Mouse (Mus musculus) layer of hippocampus, adult 8-10 months (tissue): ENCODE results near the gene Upf1. TPM values are rescaled to one million over a fixed set of nuclear protein-coding genes. Genes with fewer than 3 reads are reported as not detected.

Experiments used
- DNase-seq, 2 experiments: peaks; one replicate each; pipeline ENCODE4 v3.0.0; 2022; ENCODE audit warnings: low spot score in 2 of 2
- total RNA-seq, 4 experiments: library from RNA; stranded (reverse); gene quantifications; 2 replicates each; pipeline ENCODE4 v1.2.4; 2022

Upf1 gene
- total RNA-seq, 4 experiments from 2014 or later, result 57.9 to 73.1 (median 65.4) TPM

GRCm38 (mm10) chr8:70360769-70361168 is 7.7 kb upstream of the Upf1 start:
- no peak for DNase-seq

GRCm38 (mm10) chr8:70359411-70359810 is 6.3 kb upstream of the Upf1 start:
- DNase-seq, result no peak

DNA sequence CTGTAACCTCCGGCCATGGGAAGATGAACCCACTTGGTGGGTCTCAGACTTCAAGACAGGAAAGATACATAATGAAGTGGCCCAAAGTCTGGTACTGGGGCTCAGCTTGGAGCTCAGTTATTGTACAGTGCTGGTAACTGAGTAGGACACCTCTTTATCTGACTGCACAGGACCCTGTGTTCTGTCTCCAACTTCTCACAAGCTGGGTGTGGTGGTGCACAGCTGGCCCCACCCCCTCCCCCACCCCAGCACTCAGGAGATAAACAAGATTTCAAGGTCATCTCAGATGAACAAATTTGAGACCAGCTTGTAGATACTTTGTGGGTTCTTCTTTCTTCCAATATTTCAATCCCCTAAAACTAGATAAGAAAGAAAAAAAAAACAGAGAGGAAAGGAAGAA is 3.0 kb upstream of the Upf1 start:
- DNase-seq, result no peak

DNA sequence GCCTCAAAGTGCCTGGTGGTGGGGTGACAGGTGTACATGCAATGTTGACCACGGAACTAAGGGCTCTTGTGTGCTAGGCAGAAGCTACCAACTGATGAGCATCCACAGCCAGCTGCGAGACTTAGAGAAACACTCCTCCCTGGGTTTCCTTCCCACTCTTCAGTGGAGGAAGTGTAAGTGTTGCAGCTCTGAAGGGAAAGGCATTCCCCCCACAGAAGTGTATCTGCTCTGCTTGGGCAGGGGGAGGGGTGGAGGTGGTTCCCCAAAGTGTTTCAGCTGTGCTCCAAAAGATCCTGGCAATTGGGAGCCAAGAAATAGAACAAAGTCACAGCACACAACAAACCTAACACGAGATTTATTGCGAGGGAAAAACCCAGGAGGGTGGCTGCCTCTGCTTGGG is 926 bp upstream of the Upf1 start:
- no peak for DNase-seq

DNA sequence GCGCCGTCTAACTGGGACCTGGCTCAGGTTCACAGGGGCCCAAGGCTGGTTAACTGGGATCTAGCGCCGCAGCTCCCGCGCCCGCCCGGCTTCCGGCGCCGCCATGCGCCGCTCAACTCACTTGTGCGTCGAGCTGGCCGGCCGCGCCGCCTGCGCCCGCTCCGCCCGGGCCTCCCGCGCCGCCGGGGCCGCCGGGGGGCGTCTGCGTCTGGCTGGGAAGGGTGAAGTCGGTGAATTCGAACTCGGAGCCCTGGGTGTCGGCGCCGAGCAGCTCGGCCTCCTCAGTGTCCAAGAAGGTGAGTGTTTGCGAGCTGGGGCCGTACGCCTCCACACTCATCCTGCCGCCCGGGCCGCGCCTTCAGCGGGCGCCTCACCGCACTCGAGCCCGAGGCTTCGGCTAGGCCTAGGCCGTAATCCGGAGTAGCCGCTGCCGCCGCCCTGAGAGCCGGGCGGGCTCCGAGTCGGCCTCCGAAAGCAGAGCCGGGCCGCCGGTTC is 374 bp downstream of the Upf1 start:
- DNase-seq, result no peak

- no peak for DNase-seq
These were observed 1.1 kb downstream of the Upf1 start for GRCm38 (mm10) chr8:70352000-70352384.

GRCm38 (mm10) chr8:70351035-70351999 is 1.8 kb downstream of the Upf1 start:
- DNase-seq, result no peak

- DNase-seq, result no peak
These were observed 5.1 kb downstream of the Upf1 start for GRCm38 (mm10) chr8:70347860-70348420.

DNA sequence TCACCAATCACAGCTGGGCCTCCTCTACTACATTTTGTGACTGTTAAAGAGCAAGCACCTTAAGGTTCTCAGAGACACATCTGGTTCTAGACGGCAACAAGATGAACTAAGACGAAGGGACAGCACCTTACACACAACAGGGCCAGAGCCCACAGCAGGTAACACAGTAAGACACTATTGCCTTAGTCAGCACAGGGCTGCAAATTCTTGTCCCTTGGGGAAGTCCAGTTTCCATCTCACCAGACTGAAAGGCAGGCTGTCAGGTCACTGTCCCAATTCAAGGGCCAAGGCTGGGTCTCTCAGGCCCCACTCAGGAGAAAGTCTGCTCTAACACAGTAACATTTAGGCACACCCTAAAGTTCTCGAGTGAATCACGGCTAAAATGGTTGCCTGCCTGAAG is 5.6 kb downstream of the Upf1 start:
- no peak for DNase-seq

- no peak for DNase-seq
These were observed 8.8 kb downstream of the Upf1 start for GRCm38 (mm10) chr8:70344279-70344678.

GRCm38 (mm10) chr8:70343696-70344095 is 9.4 kb downstream of the Upf1 start:
- DNase-seq, result no peak

GRCm38 (mm10) chr8:70343076-70343475 is 10.0 kb downstream of the Upf1 start:
- no peak for DNase-seq

- no peak for DNase-seq
These were observed 11.1 kb downstream of the Upf1 start for GRCm38 (mm10) chr8:70342007-70342406.

DNA sequence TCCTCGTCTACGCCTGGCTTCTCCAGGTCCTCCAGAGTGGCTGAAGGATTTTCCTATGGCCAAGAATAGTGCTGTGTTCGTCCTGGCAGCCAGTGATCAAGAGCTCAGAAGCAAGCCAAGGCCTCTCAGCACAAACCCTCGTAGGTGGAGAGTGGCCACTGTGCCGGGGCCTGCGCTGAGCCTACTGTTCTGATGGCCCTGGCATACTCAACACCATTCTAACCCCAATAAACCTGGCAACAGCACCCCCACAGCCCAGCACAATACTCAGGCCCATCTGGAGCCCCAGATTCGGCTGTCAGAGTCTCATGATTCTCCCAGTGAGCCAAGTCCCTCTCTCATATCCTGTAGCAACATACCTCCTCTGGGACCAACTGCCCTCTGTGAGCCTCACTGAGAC is 12.4 kb downstream of the Upf1 start:
- DNase-seq, result no peak

DNA sequence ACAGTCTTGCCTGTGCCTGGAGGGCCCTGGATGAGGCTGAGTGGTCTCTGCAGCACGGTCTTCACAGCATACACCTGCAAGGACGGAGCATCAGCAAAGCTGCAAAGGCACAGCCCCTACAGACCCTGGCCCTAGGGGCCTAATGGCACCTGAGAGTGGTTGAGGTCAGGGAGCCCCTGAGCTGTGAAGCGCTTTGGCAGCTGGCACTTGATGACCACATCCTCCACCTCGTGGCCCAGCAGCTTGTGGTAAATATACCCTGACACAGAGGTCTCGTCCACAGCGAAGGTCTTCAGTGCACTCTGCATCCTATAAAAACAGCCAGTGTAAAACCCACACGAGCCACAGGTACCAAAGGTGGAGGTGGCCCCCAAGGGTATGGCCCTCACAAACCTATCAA is 14.1 kb downstream of the Upf1 start:
- DNase-seq, result no peak

DNA sequence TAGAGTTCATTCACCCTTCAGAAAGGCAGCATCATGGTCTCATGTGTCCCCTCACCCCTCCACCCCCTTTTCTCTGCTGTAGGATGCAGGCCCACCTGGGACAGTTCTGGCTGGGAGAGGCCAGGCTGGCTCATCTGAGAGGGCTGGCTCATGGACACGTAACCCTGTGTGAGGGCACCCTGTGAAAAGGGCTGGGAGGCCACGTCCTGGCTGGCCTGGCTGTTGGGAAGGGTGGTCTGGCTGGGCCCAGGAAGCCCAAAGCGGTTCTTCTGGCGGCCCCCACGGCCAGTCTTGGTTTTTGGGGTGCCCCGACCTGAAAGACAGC is 20.2 kb downstream of the Upf1 start:
- DNase-seq, result no peak

DNA sequence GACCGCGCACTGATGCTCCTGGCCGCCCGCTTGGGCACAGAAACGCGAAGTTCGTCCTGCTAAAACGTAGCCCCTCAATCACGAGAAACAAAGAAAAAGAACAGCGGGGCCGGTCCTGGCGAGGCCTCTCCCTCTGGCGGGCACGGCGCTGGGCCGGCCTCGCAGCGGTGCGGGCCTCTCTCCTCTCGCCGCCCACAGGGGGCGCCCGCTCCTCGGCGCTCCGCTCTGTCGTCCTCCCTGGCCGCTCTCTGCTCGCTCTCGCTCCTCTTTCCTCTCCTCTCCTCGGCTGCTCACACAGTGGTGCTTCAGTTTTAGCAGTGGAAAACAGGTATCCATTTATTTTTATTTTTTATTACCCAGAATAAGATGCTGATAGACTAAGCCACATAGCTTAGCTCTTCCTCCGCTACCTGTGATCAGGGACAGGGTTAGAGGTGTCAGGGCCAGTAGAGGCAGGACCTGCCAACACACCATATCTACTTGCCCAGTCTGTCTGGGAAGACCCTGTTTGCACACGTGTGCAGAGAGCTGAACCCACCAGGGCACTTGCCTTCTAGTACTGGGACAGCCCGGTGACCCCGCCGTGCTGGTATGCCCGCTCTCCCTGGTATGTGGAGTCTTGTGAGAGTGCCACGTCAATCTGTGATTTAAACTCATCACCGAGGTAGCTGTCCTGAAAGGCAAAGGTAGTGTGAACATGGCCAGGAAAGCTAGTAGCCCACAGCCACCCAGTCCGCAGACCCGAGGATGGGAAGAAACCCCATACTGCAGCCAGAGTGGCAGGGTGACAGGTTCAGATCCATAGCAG is 20.8 kb downstream of the Upf1 start:
- DNase-seq, result peak in 1 of 2 experiments; percentile 71

GRCm38 (mm10) chr8:70331526-70331925 is 21.6 kb downstream of the Upf1 start:
- no peak for DNase-seq

DNA sequence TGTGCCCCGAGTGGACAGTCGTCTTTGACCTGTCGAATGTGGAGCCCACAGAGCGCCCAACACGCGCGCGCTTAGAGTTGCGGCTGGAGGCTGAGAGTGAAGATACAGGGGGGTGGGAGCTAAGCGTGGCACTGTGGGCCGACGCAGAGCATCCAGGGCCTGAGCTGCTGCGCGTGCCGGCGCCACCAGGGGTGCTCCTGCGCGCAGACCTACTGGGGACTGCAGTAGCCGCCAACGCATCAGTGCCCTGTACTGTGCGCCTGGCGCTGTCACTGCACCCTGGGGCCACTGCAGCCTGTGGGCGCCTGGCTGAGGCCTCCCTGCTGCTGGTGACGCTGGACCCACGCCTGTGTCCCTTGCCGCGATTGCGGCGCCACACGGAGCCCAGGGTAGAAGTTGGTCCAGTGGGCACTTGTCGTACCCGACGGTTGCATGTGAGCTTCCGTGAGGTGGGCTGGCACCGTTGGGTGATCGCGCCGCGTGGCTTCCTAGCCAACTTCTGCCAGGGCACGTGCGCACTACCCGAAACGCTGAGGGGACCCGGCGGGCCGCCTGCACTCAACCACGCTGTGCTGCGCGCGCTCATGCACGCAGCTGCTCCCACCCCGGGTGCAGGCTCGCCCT is 22.2 kb downstream of the Upf1 start:
- peak in 1 of 2 experiments; percentile 73 for DNase-seq

GRCm38 (mm10) chr8:70329835-70330740 is 23.0 kb downstream of the Upf1 start:
- no peak for DNase-seq
